Mouse (Mus musculus) forebrain, embryonic 14.5 days (tissue): Measurements from ENCODE around the gene Dll1. TPM values are rescaled to one million over a fixed set of nuclear protein-coding genes. Genes with fewer than 3 reads are reported as not detected.

Experiments used
- ATAC-seq: fragments of 200-750 bp; cut with Nextera tagmentation; 2 replicates; pipeline ENCODE4 v1.8.0; 2017; ENCODE audit warnings: mild to moderate bottlenecking, moderate library complexity
- DNase-seq: peaks from one replicate; pipeline ENCODE4 v3.0.0-alpha.2; 2015; ENCODE audit warnings: low spot score
- H3K27ac ChIP-seq: fragments of 300-500 bp; sonication (generic); 2 replicates; pipeline ENCODE4 v1.5.1; 2014; ENCODE audit warnings: low read depth, mild to moderate bottlenecking, control low read depth, low read length, moderate library complexity
- H3K27me3 ChIP-seq: fragments of 300-500 bp; sonication (generic); replicated peaks from 2 replicates; pipeline ENCODE4 v1.6.1; 2014; ENCODE audit warnings: low read length, control low read depth, mixed read lengths; ENCODE audit not compliant: control insufficient read depth, insufficient read depth
- H3K36me3 ChIP-seq: fragments of 300-500 bp; sonication (generic); 2 replicates; pipeline ENCODE4 v1.6.1; 2014; ENCODE audit warnings: low read length, control low read depth; ENCODE audit not compliant: control insufficient read depth, insufficient read depth
- H3K4me1 ChIP-seq: fragments of 300-500 bp; sonication (generic); 2 replicates; pipeline ENCODE4 v1.6.1; 2014; ENCODE audit warnings: antibody characterized with exemption, low read length, control low read depth; ENCODE audit not compliant: control insufficient read depth, insufficient read depth
- H3K4me2 ChIP-seq: fragments of 300-500 bp; sonication (generic); 2 replicates; pipeline ENCODE4 v1.6.1; 2014; ENCODE audit warnings: mild to moderate bottlenecking, control low read depth, low read length
- H3K4me3 ChIP-seq: fragments of 300-500 bp; sonication (generic); 2 replicates; pipeline ENCODE4 v1.5.1; 2014; ENCODE audit warnings: low read depth, low read length, control low read depth
- H3K9ac ChIP-seq: fragments of 300-500 bp; sonication (generic); 2 replicates; pipeline ENCODE4 v1.6.1; 2014; ENCODE audit warnings: mild to moderate bottlenecking, low read length, control low read depth, moderate library complexity
- H3K9me3 ChIP-seq: fragments of 300-500 bp; sonication (generic); replicated peaks from 2 replicates; pipeline ENCODE4 v1.6.1; 2016; ENCODE audit warnings: low read length, control low read depth, mixed read lengths; ENCODE audit not compliant: control insufficient read depth
- WGBS: fragments of 180-500 bp; shearing (Covaris S2); extraction: QIAGEN DNeasy Blood & Tissue Kit; methylation state at CpG from one replicate; pipeline ENCODE4 v1.1.7; 2014; 5-methylcytosine and 5-hydroxymethylcytosine counted together
- polyA plus RNA-seq: library from polyadenylated mRNA; unstranded; fragments of >200 nt; fragmentation: Nextera tagmentation; extraction: Ambion mirVana; gene quantifications from 2 replicates; pipeline ENCODE4 v1.2.1, GENCODE M21; 2014

The Dll1 gene
- polyA plus RNA-seq, 1 experiment from 2014 or later, result 29.4 TPM

GRCm38 (mm10) chr17:15381092-15381860 lies 4.6 kb upstream of the Dll1 start:
- under 1% methylated on average over 22 of the region's 22 CpGs for WGBS
- DNase-seq (peak; percentile 67), ATAC-seq (peak; percentile 15)
- H3K9ac ChIP-seq, result peak overlapping the region; percentile 66
- peak overlapping the region; percentile 80 for H3K27ac ChIP-seq
- H3K36me3 ChIP-seq, result no peaks in the 10 kb centered on the region
- H3K4me2 ChIP-seq, result peak overlapping the region; percentile 86
- peaks cover 32% of the 10 kb centered on the region for H3K4me1 ChIP-seq
- peak overlapping the region; percentile 40 for H3K4me3 ChIP-seq
- H3K27me3 ChIP-seq, result no peaks in the 10 kb centered on the region
- no peaks in the 10 kb centered on the region for H3K9me3 ChIP-seq

- Histone ChIP-seq H3K9me3 (no peaks in the 10 kb centered on the region), H3K4me1 (peaks cover 32% of the 10 kb centered on the region), H3K27ac (peak overlapping the region; percentile 80), H3K9ac (peak overlapping the region; percentile 66), H3K4me3 (peak overlapping the region; percentile 40), H3K36me3 (no peaks in the 10 kb centered on the region), H3K4me2 (peak overlapping the region; percentile 86), H3K27me3 (no peaks in the 10 kb centered on the region)
- 0% methylated on average over 27 of the region's 27 CpGs for WGBS
- DNase-seq, result peak; percentile 87
- peak; percentile 51 for ATAC-seq
These were observed 4.0 kb upstream of the Dll1 start for GRCm38 (mm10) chr17:15380641-15381051.

- 3% methylated on average over 17 of the region's 17 CpGs for WGBS
- Histone ChIP-seq H3K27ac (peak overlapping the region; percentile 99), H3K4me3 (peak overlapping the region; percentile 40), H3K27me3 (no peaks in the 10 kb centered on the region), H3K9ac (peak overlapping the region; percentile 66), H3K4me2 (peak overlapping the region; percentile 92), H3K36me3 (no peaks in the 10 kb centered on the region), H3K9me3 (no peaks in the 10 kb centered on the region), H3K4me1 (peaks cover 32% of the 10 kb centered on the region)
- peak; percentile 67 for DNase-seq
- no peak for ATAC-seq
These were observed 3.3 kb upstream of the Dll1 start for GRCm38 (mm10) chr17:15379741-15380526.

- Histone ChIP-seq H3K4me2 (peak overlapping the region; percentile 92), H3K36me3 (peaks cover 1% of the 10 kb centered on the region; the same call in 1 of the 2 replicates), H3K27me3 (no peaks in the 10 kb centered on the region), H3K4me1 (peaks cover 42% of the 10 kb centered on the region), H3K9me3 (no peaks in the 10 kb centered on the region), H3K4me3 (no peak overlapping the region), H3K9ac (no peak overlapping the region), H3K27ac (peak overlapping the region; percentile 99)
- DNase-seq (peak; percentile 84), ATAC-seq (peak; percentile 25)
- under 1% methylated on average over 15 of the region's 15 CpGs for WGBS
These were observed 1.9 kb upstream of the Dll1 start for GRCm38 (mm10) chr17:15378413-15379109.

- H3K27me3 ChIP-seq, result no peaks in the 10 kb centered on the region
- peaks cover 7% of the 10 kb centered on the region; the same call in 1 of the 2 replicates for H3K36me3 ChIP-seq
- DNase-seq (peak; percentile 88), ATAC-seq (no peak)
- 0 out of 2 replicates have a peak overlapping the region, but pooled peaks have one; percentile 9 for H3K9ac ChIP-seq
- peak overlapping the region; percentile 99 for H3K27ac ChIP-seq
- H3K4me2 ChIP-seq, result peak overlapping the region; percentile 92
- H3K4me1 ChIP-seq, result peaks cover 49% of the 10 kb centered on the region
- WGBS, result 0% methylated on average over 1 of the region's 1 CpGs
- H3K9me3 ChIP-seq, result no peaks in the 10 kb centered on the region
- H3K4me3 ChIP-seq, result 0 out of 2 replicates have a peak overlapping the region, but pooled peaks have one; percentile 90
These were observed 1.2 kb upstream of the Dll1 start for GRCm38 (mm10) chr17:15377901-15378300.

- under 1% methylated on average over 66 of the region's 69 CpGs for WGBS
- no peaks in the 10 kb centered on the region for H3K9me3 ChIP-seq
- H3K27me3 ChIP-seq, result no peaks in the 10 kb centered on the region
- peak overlapping the region; percentile 90 for H3K4me3 ChIP-seq
- peak overlapping the region; percentile 96 for H3K9ac ChIP-seq
- H3K4me2 ChIP-seq, result peak overlapping the region; percentile 92
- peak overlapping the region; percentile 99 for H3K27ac ChIP-seq
- H3K4me1 ChIP-seq, result peaks cover 56% of the 10 kb centered on the region
- peak; percentile 93 for DNase-seq
- ATAC-seq, result peak; percentile 62
- peaks cover 20% of the 10 kb centered on the region for H3K36me3 ChIP-seq
These were observed 775 bp downstream of the Dll1 start for GRCm38 (mm10) chr17:15375701-15376493.

- Histone ChIP-seq H3K9ac (peak overlapping the region; percentile 96), H3K27me3 (no peaks in the 10 kb centered on the region), H3K4me2 (peak overlapping the region; percentile 92), H3K9me3 (no peaks in the 10 kb centered on the region), H3K27ac (peak overlapping the region; percentile 99), H3K4me1 (peaks cover 51% of the 10 kb centered on the region), H3K36me3 (peaks cover 27% of the 10 kb centered on the region), H3K4me3 (peak overlapping the region; percentile 90)
- ATAC-seq (no peak), DNase-seq (peak; percentile 34)
- WGBS, result under 1% methylated on average over 18 of the region's 18 CpGs
These were observed 1.4 kb downstream of the Dll1 start for GRCm38 (mm10) chr17:15375224-15375623.
